Mouse (Mus musculus) adipocyte (in vitro differentiated cells): ENCODE results near the gene Aurkb.
"Not testable (repeated sequence)": the region's sequence is repeated elsewhere in the genome, so short reads cannot be mapped to it uniquely, and the experiment has no call there.

Source experiments
- DNase-seq: peaks from one replicate; pipeline ENCODE4 v3.0.0-alpha.2; 2016; ENCODE audit warnings: low spot score

Aurkb gene

GRCm38 (mm10) chr11:69080855-69081222, 35.4 kb downstream of the Aurkb start:
- no peak for DNase-seq

GRCm38 (mm10) chr11:69081613-69082012, 36.2 kb downstream of the Aurkb start:
- no peak for DNase-seq

GRCm38 (mm10) chr11:69085608-69086007, 40.2 kb downstream of the Aurkb start:
- DNase-seq = no peak

- no peak for DNase-seq
Measured at GRCm38 (mm10) chr11:69086390-69086789, 40.9 kb downstream of the Aurkb start.

DNA sequence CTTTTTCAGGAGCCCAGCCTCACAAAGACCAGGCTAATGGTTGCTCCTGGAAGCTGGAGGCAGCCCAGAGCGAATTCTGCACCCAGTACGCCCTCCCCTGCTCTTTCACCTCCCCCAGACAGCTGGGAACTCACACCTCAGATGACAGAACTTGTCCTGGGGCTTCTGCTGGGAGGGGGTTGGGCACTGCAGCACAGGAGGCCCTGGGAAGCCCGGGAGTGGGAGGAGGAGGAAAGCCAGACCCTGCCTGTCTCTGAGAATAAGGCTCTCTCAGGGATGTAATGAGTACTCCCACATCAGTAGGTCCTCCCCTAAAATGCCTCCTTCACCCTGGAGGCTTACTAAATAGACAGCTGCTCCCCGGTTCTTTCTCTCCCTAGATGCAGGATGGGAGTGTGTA, 41.6 kb downstream of the Aurkb start:
- DNase-seq = no peak

DNA sequence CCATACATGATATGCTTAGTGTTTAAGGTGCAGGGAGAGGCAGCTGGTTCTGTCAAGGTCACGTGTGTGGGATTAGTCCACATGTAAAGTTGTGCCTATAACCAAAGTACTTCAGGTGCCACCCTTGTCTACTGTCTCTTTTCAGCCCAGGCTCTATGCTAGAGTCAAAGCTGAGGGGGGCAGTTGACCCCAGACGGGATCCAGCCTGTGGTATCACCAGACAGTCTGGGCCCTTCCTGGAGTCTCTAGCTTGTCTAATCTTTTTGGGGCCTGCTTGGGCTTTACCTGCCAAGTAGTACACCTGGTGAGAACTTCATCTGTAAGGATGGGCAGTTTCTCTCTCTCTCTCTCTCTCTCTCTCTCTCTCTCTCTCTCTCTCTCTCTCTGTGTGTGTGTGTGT, 42.1 kb downstream of the Aurkb start:
- no peak for DNase-seq

DNA sequence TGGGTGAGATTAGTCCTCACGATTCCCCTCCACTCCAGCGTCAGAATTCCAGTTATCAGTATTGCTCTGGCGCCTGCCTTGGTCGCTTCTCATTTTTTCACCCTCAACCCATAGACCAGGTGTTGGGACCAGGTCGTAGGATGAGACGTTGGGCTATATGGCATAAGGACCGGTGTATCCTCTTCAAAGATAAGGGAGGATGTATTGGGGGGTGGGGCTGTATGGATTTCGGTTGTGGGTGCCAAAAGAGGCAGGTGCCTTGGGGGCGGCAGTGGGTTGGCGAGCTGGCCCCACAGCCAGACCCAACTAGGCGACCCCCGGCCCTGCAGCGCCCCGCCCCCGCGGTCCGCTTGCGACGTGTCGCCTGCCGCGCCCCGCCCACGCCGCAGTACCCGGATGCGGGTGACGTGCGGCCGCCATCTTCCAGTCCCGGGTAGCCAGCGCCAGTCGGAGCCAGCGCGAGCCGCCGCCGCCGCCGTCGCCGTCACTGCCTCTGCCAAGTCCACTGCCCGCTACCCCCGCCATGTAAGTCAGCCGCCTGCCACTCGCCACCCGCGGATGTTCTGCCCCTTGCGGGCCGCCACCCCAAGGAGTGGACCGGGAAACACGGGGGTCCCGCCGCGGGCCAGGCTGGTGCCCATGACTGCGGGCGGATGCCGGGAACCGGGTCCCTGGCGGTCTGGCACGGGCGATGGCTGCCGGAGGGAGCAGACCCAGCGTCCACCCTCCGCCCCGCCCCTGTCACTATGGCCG, 42.8 kb downstream of the Aurkb start, which contains the start of gene Vamp2:
Gene Vamp2, plus strand, starts transcription at position 388 of the 753 bp plus-strand sequence.
- DNase-seq = peak; percentile 84

DNA sequence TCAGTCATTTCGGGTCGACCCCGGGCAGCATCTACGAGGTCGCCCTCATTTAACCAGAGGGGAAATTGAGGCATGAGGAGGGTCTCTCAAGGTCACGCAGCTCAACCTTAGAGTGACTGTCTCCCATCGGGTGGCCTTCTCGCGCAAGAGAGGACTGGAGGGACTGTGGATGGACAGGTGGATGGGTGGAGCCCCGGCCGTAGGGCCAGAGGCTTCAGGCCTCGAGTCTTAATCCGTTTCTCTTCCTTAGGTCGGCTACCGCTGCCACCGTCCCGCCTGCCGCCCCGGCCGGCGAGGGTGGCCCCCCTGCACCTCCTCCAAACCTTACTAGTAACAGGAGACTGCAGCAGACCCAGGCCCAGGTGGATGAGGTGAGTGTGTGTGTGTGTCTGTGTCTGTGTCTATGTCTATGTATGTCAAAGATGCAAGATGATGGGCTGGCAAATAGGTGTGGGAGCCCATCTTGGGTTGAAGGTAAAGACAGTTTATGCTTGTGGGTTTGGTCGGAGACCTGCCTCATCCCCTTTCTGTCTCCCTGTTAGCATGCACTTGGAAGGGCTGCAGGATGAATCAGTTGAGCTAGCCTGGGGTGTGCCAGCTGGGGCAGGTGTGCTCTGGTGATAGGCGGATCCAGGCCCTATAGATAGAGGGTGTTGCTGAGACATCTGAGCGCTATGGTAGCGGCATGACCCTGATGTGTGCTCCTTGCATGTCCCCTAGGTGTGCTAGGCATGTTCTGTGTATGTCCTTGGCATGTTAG, 43.6 kb downstream of the Aurkb start:
- DNase-seq = peak; percentile 39

DNA sequence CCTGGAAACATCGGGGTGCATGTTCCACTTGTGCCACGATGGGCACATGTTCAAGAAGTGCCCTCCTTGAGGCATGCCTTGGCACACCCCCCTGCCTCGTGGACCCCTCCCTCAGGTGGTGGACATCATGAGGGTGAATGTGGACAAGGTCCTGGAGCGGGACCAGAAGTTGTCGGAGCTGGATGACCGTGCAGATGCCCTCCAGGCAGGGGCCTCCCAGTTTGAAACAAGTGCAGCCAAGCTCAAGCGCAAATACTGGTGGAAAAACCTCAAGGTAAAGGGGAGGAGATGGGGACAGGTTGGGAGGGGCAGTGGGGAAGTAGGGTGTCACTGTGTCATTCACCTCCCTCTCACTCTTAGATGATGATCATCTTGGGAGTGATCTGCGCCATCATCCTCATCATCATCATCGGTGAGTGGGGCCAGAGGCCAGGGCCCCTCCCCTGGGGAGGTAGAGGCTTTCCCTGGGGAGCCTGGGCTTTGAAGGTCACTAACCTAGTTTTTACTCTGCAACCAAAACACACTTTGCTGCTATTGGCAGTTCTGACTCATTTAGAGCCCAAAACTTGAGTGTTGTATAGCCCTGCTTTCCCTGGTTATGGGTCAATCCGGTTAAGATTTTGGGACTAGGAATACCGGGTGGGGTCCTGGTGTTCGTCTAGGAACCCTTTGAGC, 44.3 kb downstream of the Aurkb start:
- DNase-seq = no peak

- DNase-seq = no peak
Measured at GRCm38 (mm10) chr11:69090367-69090766, 44.9 kb downstream of the Aurkb start.

DNA sequence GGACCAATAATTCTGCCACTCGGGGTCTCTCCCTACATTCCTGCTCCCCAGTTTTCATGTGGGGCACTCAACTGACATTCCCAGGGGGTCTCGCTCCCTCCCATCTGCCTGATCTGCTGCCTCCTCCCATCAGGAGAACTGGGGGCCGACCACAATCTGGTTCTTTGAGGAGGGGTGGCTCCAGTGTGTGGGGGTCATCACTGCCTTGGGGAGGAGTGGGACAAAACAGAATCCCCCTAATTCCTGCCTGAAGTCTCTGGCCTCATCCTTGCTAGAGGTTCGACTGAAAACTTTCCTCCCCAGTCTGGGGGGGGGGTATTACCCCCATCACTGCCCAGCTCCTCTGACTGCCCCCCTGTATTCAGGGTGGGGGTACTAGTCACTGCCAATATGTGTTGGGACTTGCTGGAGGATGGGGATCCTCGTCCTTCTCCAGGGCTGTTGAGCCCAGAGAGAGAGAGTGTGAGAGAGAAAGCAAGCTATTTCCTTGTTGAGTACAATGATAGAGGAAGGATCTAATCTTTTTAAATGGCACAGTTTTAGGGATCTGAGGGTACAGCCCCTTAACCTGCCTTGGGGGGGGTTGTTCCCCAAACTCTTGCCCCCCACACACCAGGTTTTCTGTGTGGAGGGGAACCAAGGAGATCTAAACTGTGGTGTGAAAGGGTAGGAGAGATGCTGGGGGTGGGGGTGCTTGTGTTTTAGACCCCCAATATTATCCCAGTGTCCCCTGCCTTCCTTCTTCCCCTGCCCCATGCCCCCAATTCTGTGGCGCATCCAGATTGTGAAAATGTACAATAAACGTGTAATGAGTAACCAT, 46.3 kb downstream of the Aurkb start:
- DNase-seq = no peak

DNA sequence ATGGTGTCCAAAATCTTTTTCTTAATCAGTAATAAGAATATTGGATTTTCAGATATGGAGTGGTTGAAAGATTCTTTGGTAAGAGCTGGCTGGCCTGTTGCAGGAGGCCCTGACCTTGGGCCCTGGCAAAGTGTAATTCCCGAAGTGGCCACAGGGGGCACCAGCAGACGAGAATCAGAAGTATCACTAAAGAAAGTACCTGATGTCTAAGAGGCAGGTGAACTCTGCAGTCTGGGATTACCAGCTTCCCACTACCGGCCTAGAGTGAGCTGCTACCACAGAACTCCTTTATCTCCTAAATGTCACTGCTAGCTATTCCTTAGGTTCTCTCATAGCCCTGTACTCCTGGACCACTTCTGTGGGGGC, 46.9 kb downstream of the Aurkb start:
- peak; percentile 86 for DNase-seq

GRCm38 (mm10) chr11:69092871-69093270, 47.4 kb downstream of the Aurkb start:
- no peak for DNase-seq

GRCm38 (mm10) chr11:69093856-69094255, 48.4 kb downstream of the Aurkb start:
- not testable (repeated sequence) for DNase-seq

- peak; percentile 100 for DNase-seq
Measured at GRCm38 (mm10) chr11:69094697-69095429, 49.4 kb downstream of the Aurkb start, which contains the start of gene Per1. Per1 (plus strand) TSS chr11:69095217.

DNA sequence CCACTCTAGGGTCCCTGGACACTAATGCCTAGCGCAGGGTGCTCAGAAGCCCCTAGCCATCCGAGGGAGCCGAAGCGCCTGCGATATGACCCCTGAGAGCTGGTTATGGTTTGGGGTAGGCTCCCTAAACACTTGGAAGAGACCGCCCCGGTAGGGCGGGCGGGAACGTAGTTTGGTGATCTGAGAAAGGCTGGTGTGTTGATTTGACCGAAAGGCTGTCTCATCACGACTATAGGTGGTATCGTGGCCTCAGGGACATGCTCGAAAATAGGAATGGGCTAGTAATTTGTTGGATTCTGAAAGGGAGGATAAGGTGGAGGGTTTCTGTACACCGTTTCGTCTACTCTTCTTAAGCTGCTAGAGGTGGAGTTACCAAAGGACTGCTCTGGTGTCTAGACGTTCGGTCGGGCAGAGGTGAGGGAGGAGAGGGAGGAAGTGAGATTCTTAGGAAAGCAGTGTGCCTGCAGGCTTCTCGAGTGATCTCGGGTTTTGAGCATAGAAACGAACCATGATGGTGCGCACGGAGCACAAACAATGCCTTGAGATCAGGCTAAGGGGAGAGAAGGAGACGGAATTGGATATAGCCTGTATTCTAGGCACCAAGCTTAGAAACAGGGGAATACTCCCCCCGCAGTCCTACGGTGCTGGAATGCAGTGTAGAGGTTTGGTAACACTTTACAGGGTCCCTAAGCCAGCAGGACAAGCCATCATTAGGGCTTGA, 50.2 kb downstream of the Aurkb start:
- DNase-seq = peak; percentile 76

DNA sequence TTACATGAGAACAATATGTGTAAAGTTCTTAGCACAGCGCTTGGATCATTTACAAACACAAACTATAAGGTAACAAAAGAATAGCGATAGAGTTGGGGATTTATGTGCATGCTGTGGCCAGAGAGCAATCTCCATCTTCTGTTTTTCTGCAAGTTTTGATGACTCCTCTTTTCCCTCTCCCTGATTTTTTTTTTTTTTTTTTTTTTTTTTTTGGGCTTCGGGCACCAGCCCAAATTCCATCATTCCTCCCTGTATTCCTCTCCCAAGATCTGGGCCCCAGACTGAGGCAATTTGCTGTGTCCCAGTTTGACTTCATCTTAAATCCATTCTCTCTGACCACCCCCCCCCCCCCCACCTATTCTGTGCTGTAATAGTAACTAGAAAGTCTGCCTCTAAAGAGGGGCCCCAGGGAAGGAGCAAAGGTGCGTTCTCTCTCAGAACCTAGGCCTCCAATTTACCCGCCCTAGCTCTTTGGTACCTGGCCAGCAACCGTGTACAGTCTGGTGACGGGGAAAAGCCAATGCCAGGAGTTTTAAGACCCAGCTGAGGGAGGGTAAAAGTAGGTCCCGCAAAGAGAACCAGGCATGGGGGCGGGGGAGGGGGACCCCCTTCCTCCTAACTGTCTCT, 51.0 kb downstream of the Aurkb start:
- peak; percentile 90 for DNase-seq

- DNase-seq = peak; percentile 97
Measured at GRCm38 (mm10) chr11:69096987-69097900, 51.8 kb downstream of the Aurkb start.
